Mouse (Mus musculus): ENCODE data around the gene Myoz2. TPM values are rescaled to one million over a fixed set of nuclear protein-coding genes. Genes with fewer than 3 reads are reported as not detected.

Gene Myoz2
- polyA plus RNA-seq, 1 experiment from 2014 or later = not detected

DNA sequence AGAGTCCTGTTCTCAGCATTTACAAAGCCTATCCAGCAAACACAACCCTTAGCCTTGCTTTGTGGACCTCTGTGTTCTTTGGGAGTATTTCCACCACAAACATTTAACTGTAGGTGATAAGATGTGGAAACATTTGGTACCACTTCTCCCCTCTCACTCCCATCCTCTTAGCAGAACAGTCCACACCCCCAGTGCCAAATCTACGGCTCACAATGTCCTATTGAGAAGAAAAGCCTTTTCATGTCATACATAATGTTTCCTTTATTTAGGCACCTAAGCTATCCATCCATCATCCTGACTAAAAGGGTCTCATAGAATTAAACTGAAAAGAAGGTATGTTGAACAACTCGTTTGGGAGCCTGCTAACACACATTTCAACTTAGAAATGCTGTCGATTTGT is 9.2 kb downstream of the Myoz2 start:
- Histone ChIP-seq H3K27ac (ENCODE audit: low read depth, low read length) (no peak overlapping the region), H3K4me3 (ENCODE audit: low read depth, low read length) (no peak overlapping the region), H3K9ac (ENCODE audit: low read length) (no peak overlapping the region), H3K27me3 (ENCODE audit: control insufficient read depth, insufficient read depth, low read length) (no peaks in the 10 kb centered on the region), H3K36me3 (ENCODE audit: control insufficient read depth, insufficient read depth, low read length) (no peaks in the 10 kb centered on the region), H3K9me3 (ENCODE audit: control insufficient read depth, low read length) (no peaks in the 10 kb centered on the region), H3K4me2 (no peak overlapping the region), H3K4me1 (ENCODE audit: control insufficient read depth, insufficient read depth, low read length) (no peaks in the 10 kb centered on the region)
- no peak for ATAC-seq (ENCODE audit: low FRiP score)
- WGBS = 73% methylated on average over 3 of the region's 3 CpGs
- no peak for DNase-seq (ENCODE audit: low spot score, missing footprints)

DNA sequence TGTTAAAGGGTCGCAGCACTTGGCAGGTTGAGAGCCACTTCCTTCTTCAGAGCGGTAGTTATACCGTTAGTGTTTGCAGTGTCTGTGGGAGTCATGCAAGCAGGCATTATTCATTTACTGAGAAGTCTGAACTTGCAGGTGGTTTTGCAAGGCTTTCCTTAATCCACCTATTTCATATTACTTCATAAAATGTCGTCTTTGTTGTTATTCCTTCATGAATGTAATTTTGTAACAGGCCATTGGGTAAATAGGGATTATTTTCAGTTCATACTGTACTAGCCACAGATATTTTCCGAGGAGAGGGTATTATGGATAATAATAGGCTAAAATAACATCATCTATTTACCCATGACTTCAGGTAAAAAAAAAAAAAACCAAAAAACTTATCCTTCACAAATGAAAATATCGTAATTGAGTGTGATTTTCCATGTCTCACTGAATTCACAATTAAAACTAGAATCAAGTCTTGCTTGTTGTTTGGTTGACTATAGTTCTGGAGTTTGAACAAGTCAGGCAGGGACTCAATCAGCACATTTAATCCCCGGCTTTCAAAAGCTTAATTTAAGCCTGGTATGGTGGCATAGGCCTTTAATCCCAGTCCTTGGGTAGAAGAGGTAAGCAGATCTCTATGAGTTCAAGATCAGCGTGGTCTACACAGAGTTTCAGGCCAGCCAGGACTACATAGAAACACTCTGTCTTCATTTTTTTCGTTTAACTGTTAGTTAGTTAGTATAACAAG is 10.2 kb downstream of the Myoz2 start:
- no peak overlapping the region for H3K4me2 ChIP-seq
- no peaks in the 10 kb centered on the region for H3K9me3 ChIP-seq (ENCODE audit: control insufficient read depth, low read length)
- DNase-seq (ENCODE audit: low spot score, missing footprints) (no peak), ATAC-seq (ENCODE audit: low FRiP score) (no peak)
- H3K27ac ChIP-seq (ENCODE audit: low read depth, low read length) = no peak overlapping the region
- H3K4me3 ChIP-seq (ENCODE audit: low read depth, low read length) = no peak overlapping the region
- no peak overlapping the region for H3K9ac ChIP-seq (ENCODE audit: low read length)
- no peaks in the 10 kb centered on the region for H3K36me3 ChIP-seq (ENCODE audit: control insufficient read depth, insufficient read depth, low read length)
- no peaks in the 10 kb centered on the region for H3K4me1 ChIP-seq (ENCODE audit: control insufficient read depth, insufficient read depth, low read length)
- no peaks in the 10 kb centered on the region for H3K27me3 ChIP-seq (ENCODE audit: control insufficient read depth, insufficient read depth, low read length)
- WGBS = 85% methylated on average over 9 of the region's 9 CpGs

DNA sequence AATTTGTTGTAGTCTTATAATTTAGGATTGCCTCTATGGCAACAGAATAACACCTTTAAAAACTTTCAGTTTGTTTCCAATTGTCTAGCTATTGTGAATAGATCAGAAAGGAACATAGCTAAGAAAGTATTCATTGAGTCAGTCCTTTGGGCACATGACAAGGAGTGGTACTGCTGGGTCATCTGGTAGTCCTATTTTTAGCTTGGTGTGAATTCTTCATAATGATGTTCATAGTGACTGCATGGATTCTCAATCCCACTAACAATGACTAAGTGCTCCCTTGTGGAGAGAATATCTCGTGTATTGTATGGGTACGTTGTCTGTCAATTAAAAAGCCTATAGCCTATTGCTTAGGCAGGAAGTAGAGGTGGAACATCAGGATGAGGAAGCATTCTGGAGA is 16.0 kb downstream of the Myoz2 start:
- H3K4me2 ChIP-seq = no peak overlapping the region
- no peaks in the 10 kb centered on the region for H3K4me1 ChIP-seq (ENCODE audit: control insufficient read depth, insufficient read depth, low read length)
- no peak overlapping the region for H3K27ac ChIP-seq (ENCODE audit: low read depth, low read length)
- 88% methylated on average over 2 of the region's 2 CpGs for WGBS
- H3K36me3 ChIP-seq (ENCODE audit: control insufficient read depth, insufficient read depth, low read length) = no peaks in the 10 kb centered on the region
- no peak for ATAC-seq (ENCODE audit: low FRiP score)
- no peak for DNase-seq (ENCODE audit: low spot score, missing footprints)
- no peaks in the 10 kb centered on the region for H3K9me3 ChIP-seq (ENCODE audit: control insufficient read depth, low read length)
- no peaks in the 10 kb centered on the region for H3K27me3 ChIP-seq (ENCODE audit: control insufficient read depth, insufficient read depth, low read length)
- no peak overlapping the region for H3K9ac ChIP-seq (ENCODE audit: low read length)
- H3K4me3 ChIP-seq (ENCODE audit: low read depth, low read length) = no peak overlapping the region

DNA sequence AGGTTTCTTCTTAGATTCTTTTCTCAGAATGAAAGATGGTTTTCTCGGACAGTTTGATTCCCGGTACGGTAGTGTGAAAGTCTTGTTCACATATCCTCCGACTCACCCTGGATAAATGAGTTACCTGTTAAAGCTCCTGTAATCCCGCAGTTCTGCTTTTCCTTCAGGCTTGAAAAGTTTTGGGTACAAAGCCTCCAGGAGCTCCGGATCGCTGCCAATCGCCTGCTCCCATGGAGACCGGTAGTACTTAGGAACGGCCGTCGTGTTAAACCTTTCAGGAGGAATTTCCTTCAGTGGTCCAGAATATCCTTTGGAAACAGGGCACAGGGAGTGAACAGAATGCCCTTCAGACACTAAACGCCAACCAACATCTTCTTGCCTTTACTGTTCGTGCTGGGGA is 21.3 kb downstream of the Myoz2 start:
- Histone ChIP-seq H3K27ac (ENCODE audit: low read depth, low read length) (no peak overlapping the region), H3K36me3 (ENCODE audit: control insufficient read depth, insufficient read depth, low read length) (no peaks in the 10 kb centered on the region), H3K27me3 (ENCODE audit: control insufficient read depth, insufficient read depth, low read length) (no peaks in the 10 kb centered on the region), H3K9ac (ENCODE audit: low read length) (no peak overlapping the region), H3K4me2 (no peak overlapping the region), H3K9me3 (ENCODE audit: control insufficient read depth, low read length) (no peaks in the 10 kb centered on the region), H3K4me1 (ENCODE audit: control insufficient read depth, insufficient read depth, low read length) (no peaks in the 10 kb centered on the region), H3K4me3 (ENCODE audit: low read depth, low read length) (no peak overlapping the region)
- no peak for ATAC-seq (ENCODE audit: low FRiP score)
- DNase-seq (ENCODE audit: low spot score, missing footprints) = no peak
- 88% methylated on average over 14 of the region's 14 CpGs for WGBS

DNA sequence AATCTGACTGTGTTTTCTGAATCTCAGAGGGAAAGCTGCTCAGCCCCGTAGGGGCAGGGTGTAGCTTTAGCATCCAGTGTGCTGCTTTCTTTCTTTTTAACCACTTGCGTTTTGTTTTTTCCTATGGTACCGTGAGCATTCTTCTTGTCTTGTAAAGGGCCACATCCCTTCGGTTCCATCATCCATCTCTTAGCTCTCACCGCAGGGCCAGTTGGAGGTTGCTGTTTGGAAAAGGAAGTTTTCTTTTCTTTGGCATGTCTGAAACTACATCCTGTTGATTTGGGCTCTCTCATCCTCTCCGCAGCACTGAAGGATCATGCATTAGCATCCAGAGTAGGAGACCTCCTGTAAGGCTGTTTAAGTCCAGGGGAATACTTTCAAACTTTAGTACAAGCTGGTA is 25.4 kb downstream of the Myoz2 start:
- H3K4me3 ChIP-seq (ENCODE audit: low read depth, low read length) = no peak overlapping the region
- no peaks in the 10 kb centered on the region for H3K9me3 ChIP-seq (ENCODE audit: control insufficient read depth, low read length)
- no peak overlapping the region for H3K9ac ChIP-seq (ENCODE audit: low read length)
- H3K4me1 ChIP-seq (ENCODE audit: control insufficient read depth, insufficient read depth, low read length) = no peaks in the 10 kb centered on the region
- ATAC-seq (ENCODE audit: low FRiP score) = no peak
- no peak overlapping the region for H3K4me2 ChIP-seq
- 45% methylated on average over 6 of the region's 6 CpGs for WGBS
- no peaks in the 10 kb centered on the region for H3K27me3 ChIP-seq (ENCODE audit: control insufficient read depth, insufficient read depth, low read length)
- no peak overlapping the region for H3K27ac ChIP-seq (ENCODE audit: low read depth, low read length)
- no peak for DNase-seq (ENCODE audit: low spot score, missing footprints)
- no peaks in the 10 kb centered on the region for H3K36me3 ChIP-seq (ENCODE audit: control insufficient read depth, insufficient read depth, low read length)

DNA sequence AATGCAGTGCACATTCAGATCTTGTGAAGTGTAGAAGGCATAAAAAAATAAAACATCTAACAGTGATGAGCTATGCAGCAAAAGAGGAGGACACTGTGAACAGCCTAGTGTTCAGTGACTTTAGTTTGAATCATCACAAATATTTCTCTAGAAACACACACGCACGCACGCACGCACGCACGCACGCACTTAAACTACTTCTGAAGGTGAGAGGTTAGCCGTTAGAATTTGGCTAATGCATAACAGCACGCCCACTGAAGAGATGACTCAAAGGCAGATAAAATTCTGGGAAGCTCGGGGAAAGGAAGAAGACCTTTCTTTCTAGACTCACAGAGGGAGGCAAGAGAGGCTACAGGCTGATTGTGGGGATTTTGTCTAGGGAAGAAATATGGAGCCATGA is 27.4 kb downstream of the Myoz2 start:
- H3K36me3 ChIP-seq (ENCODE audit: control insufficient read depth, insufficient read depth, low read length) = no peaks in the 10 kb centered on the region
- no peak overlapping the region for H3K27ac ChIP-seq (ENCODE audit: low read depth, low read length)
- no peaks in the 10 kb centered on the region for H3K9me3 ChIP-seq (ENCODE audit: control insufficient read depth, low read length)
- no peak overlapping the region for H3K9ac ChIP-seq (ENCODE audit: low read length)
- no peaks in the 10 kb centered on the region for H3K27me3 ChIP-seq (ENCODE audit: control insufficient read depth, insufficient read depth, low read length)
- no peak overlapping the region for H3K4me3 ChIP-seq (ENCODE audit: low read depth, low read length)
- DNase-seq (ENCODE audit: low spot score, missing footprints) = no peak
- 82% methylated on average over 10 of the region's 10 CpGs for WGBS
- no peak overlapping the region for H3K4me2 ChIP-seq
- no peak for ATAC-seq (ENCODE audit: low FRiP score)
- H3K4me1 ChIP-seq (ENCODE audit: control insufficient read depth, insufficient read depth, low read length) = no peaks in the 10 kb centered on the region

DNA sequence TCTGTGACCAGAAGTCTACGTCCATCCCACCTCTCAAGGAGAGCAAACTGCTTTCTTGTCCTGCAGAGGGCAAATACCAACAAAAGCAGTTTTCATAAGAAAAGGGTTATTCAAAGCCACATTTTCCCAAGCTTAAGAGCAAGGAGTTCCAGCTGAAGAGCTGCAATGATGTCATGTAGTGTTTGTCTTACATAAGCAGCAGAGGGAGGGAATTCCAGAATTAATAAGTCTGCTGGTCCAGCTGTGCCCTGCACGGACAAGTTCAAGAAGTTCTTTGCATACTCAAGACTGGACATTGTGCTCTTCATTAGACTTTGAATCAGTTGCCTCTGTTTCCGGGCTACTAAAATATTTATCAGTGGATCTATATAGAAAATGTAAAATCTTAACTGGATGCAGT is 33.8 kb downstream of the Myoz2 start:
- no peak overlapping the region for H3K4me2 ChIP-seq
- no peaks in the 10 kb centered on the region for H3K9me3 ChIP-seq (ENCODE audit: control insufficient read depth, low read length)
- H3K4me1 ChIP-seq (ENCODE audit: control insufficient read depth, insufficient read depth, low read length) = no peaks in the 10 kb centered on the region
- 63% methylated on average over 3 of the region's 3 CpGs for WGBS
- H3K9ac ChIP-seq (ENCODE audit: low read length) = no peak overlapping the region
- H3K27me3 ChIP-seq (ENCODE audit: control insufficient read depth, insufficient read depth, low read length) = no peaks in the 10 kb centered on the region
- DNase-seq (ENCODE audit: low spot score, missing footprints) = no peak
- no peak overlapping the region for H3K4me3 ChIP-seq (ENCODE audit: low read depth, low read length)
- no peak for ATAC-seq (ENCODE audit: low FRiP score)
- H3K27ac ChIP-seq (ENCODE audit: low read depth, low read length) = no peak overlapping the region
- H3K36me3 ChIP-seq (ENCODE audit: control insufficient read depth, insufficient read depth, low read length) = no peaks in the 10 kb centered on the region

DNA sequence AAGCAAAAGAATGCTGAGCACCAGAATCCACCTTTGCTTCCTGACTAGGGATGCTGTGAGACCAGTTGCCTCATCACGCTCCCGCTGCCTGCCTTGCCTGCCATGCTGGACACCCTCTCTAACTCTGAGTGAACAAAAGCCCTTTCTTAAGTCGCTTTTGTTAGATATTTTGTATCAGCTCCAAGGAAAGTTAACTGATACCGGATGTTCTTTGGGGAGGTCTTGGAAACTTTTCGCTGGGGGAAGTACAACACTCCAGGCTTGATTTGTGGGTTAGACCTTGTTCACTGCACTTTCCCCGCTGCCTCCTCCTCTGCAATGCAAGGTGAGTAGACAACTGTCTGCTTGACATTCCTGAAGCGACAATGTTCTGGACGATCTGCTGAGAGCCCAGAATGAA is 36.3 kb downstream of the Myoz2 start:
- Histone ChIP-seq H3K27ac (ENCODE audit: low read depth, low read length) (no peak overlapping the region), H3K4me3 (ENCODE audit: low read depth, low read length) (no peak overlapping the region), H3K36me3 (ENCODE audit: control insufficient read depth, insufficient read depth, low read length) (no peaks in the 10 kb centered on the region), H3K9ac (ENCODE audit: low read length) (no peak overlapping the region), H3K9me3 (ENCODE audit: control insufficient read depth, low read length) (no peaks in the 10 kb centered on the region), H3K4me2 (no peak overlapping the region), H3K4me1 (ENCODE audit: control insufficient read depth, insufficient read depth, low read length) (no peaks in the 10 kb centered on the region), H3K27me3 (ENCODE audit: control insufficient read depth, insufficient read depth, low read length) (no peaks in the 10 kb centered on the region)
- ATAC-seq (ENCODE audit: low FRiP score) (no peak), DNase-seq (ENCODE audit: low spot score, missing footprints) (no peak)
- WGBS = 85% methylated on average over 8 of the region's 8 CpGs

DNA sequence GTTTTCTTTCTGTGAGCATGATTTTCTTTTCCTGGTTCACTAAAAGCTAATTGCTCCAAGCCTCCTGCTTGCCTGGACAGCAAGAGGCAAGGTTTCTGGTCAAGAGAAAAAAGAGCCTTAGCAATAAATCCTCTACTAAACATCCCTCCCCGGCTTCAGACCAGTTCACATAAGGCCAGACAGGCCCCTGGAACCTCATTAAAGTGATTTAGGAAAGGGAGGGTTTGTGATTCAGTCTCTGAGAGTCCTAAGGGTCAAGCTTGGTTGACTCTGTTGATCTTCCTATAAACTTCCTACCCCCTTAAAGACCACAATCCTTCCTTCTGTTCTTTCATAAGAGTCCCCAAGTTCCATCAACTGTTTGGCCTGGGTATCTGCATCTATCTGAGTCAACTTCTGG is 37.8 kb downstream of the Myoz2 start:
- no peaks in the 10 kb centered on the region for H3K4me1 ChIP-seq (ENCODE audit: control insufficient read depth, insufficient read depth, low read length)
- DNase-seq (ENCODE audit: low spot score, missing footprints) = no peak
- H3K36me3 ChIP-seq (ENCODE audit: control insufficient read depth, insufficient read depth, low read length) = no peaks in the 10 kb centered on the region
- no peak overlapping the region for H3K4me3 ChIP-seq (ENCODE audit: low read depth, low read length)
- WGBS = 70% methylated on average over 1 of the region's 1 CpGs
- H3K9me3 ChIP-seq (ENCODE audit: control insufficient read depth, low read length) = no peaks in the 10 kb centered on the region
- no peak overlapping the region for H3K27ac ChIP-seq (ENCODE audit: low read depth, low read length)
- H3K27me3 ChIP-seq (ENCODE audit: control insufficient read depth, insufficient read depth, low read length) = no peaks in the 10 kb centered on the region
- no peak overlapping the region for H3K9ac ChIP-seq (ENCODE audit: low read length)
- no peak overlapping the region for H3K4me2 ChIP-seq
- no peak for ATAC-seq (ENCODE audit: low FRiP score)

Data from midbrain, embryonic 11.5 days (tissue).